Mouse (Mus musculus) stomach, embryonic 15.5 days (tissue): ENCODE measurements around the gene Gtf3c6. TPM values are rescaled to one million over a fixed set of nuclear protein-coding genes. Genes with fewer than 3 reads are reported as not detected.
A peak's percentile ranks its signal among the peaks of the same experiment; 100 is the strongest.

ENCODE experiments used
- ATAC-seq: fragments of 200-750 bp; cut with Nextera tagmentation; 2 replicates; pipeline ENCODE4 v1.8.0; 2017; ENCODE audit warnings: low read depth, moderate number of reproducible peaks, moderate TSS enrichment; ENCODE audit not compliant: insufficient read depth, low FRiP score
- H3K27ac ChIP-seq: fragments of 300-500 bp; sonication (generic); 2 replicates; pipeline ENCODE4 v1.5.1; 2015; ENCODE audit warnings: mild to moderate bottlenecking, inconsistent platforms
- H3K27me3 ChIP-seq: fragments of 300-500 bp; sonication (generic); replicated peaks from 2 replicates; pipeline ENCODE4 v1.6.1; 2015; ENCODE audit warnings: inconsistent platforms
- H3K36me3 ChIP-seq: fragments of 300-500 bp; sonication (generic); 2 replicates; pipeline ENCODE4 v1.6.1; 2015; ENCODE audit warnings: inconsistent platforms
- H3K4me1 ChIP-seq: fragments of 300-500 bp; sonication (generic); 2 replicates; pipeline ENCODE4 v1.6.1; 2015; ENCODE audit warnings: inconsistent platforms
- H3K4me2 ChIP-seq: fragments of 300-500 bp; sonication (generic); 2 replicates; pipeline ENCODE4 v1.6.1; 2015; ENCODE audit warnings: mild to moderate bottlenecking, inconsistent platforms
- H3K4me3 ChIP-seq: fragments of 300-500 bp; sonication (generic); replicated peaks from 2 replicates; pipeline ENCODE4 v1.5.1; 2015; ENCODE audit warnings: inconsistent platforms
- H3K9ac ChIP-seq: fragments of 300-500 bp; sonication (generic); 2 replicates; pipeline ENCODE4 v1.6.1; 2015; ENCODE audit warnings: inconsistent platforms
- H3K9me3 ChIP-seq: fragments of 300-500 bp; sonication (generic); 2 replicates; pipeline ENCODE4 v1.6.1; 2016; ENCODE audit warnings: inconsistent platforms
- WGBS: fragments of 180-500 bp; shearing (Covaris S2); methylation state at CpG from one replicate; pipeline ENCODE4 v1.1.7; 2015; 5-methylcytosine and 5-hydroxymethylcytosine counted together
- polyA plus RNA-seq: library from polyadenylated mRNA; unstranded; fragments of >200 nt; fragmentation: Nextera tagmentation; extraction: Ambion mirVana; gene quantifications from 2 replicates; pipeline ENCODE4 v1.2.1, GENCODE M21; 2015

Gtf3c6 gene
- polyA plus RNA-seq, 1 experiment from 2014 or later: 88.9 TPM

DNA sequence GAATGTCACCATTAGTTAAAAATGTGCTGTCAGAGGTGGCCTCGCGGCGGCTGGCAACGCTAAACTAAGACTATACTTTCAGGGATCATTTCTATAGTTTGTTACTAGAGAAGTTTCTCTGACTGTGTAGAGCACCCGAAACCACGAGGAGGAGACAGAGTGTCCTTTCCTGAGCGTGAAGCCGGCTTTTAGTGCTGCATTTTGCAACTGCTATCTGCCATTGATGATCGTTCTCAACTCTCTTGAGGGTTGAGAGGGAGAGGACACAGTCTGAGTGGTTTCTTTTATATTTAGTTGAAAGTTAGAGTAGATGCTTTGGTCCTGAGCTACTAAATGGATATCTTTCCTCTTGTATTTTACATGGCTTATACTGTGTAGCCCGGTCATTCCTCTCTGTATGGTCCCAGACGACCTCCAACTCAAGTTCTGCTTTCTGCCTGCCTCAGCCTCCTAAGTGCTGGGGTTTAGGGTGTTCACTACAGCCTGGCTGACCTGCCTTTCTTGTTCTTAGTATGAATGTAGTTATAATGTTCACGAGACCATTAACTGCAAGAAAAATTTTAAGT, 576 bp upstream of the Gtf3c6 start:
- Histone ChIP-seq H3K27ac (peak overlapping the region; percentile 95), H3K9ac (no peak overlapping the region), H3K9me3 (no peaks in the 10 kb centered on the region), H3K4me3 (peak overlapping the region; percentile 81; the same call in 1 of the 2 replicates), H3K4me1 (peaks cover 9% of the 10 kb centered on the region; the same call in 1 of the 2 replicates), H3K27me3 (no peaks in the 10 kb centered on the region), H3K4me2 (peak overlapping the region; percentile 87), H3K36me3 (peaks cover 3% of the 10 kb centered on the region)
- 1% methylated on average over 12 of the region's 12 CpGs for WGBS
- peak; percentile 82 for ATAC-seq

DNA sequence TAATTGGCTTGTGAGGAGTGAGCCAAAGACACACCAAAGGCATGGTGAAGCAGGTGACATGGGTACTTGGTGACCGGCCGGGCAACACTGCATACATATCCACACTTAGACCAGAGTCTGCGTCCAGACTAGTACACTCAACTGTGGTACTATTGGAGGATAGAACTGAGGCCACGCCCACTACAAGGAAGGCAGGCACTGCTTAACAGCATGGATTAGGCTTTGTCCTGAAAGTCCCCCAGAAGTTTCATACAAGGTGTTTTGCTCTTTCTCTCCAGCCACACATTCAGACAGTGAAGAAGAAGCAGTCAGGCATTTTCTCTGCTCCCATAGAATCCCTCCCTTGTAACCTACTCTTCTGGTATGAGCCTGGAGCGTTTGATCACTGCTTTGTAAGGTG, 1.2 kb downstream of the Gtf3c6 start:
- Histone ChIP-seq H3K27me3 (no peaks in the 10 kb centered on the region), H3K36me3 (peaks cover 8% of the 10 kb centered on the region), H3K9ac (peak overlapping the region; percentile 75; the same call in 1 of the 2 replicates), H3K4me3 (peak overlapping the region; percentile 81), H3K27ac (peak overlapping the region; percentile 95), H3K4me1 (peaks cover 9% of the 10 kb centered on the region; the same call in 1 of the 2 replicates), H3K4me2 (peak overlapping the region; percentile 87), H3K9me3 (no peaks in the 10 kb centered on the region)
- peak; percentile 79 for ATAC-seq
- 0% methylated on average over 5 of the region's 5 CpGs for WGBS

DNA sequence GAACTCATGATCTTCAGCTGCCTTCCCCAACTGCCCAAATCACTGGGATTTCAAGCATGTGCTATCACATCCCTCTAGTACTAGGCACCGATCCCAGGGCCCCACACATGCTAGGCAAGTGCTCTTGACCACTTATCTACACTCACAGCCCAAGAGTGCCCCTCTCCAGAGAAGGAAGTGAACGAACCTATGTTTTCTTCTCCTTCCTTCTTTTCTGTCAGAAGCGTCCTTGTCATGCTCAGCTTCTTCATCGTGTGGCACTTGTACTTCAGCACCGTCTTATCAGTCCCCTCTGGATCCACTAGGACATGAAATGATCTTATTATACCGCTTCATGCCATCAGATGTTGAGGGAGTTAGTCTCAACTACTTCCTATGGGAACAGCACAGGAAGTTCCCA, 6.9 kb downstream of the Gtf3c6 start:
- Histone ChIP-seq H3K9ac (no peak overlapping the region), H3K4me2 (no peak overlapping the region), H3K4me1 (no peaks in the 10 kb centered on the region), H3K9me3 (no peaks in the 10 kb centered on the region), H3K4me3 (no peak overlapping the region), H3K27ac (no peak overlapping the region), H3K36me3 (peaks cover 20% of the 10 kb centered on the region), H3K27me3 (no peaks in the 10 kb centered on the region)
- 79% methylated on average over 6 of the region's 6 CpGs for WGBS
- no peak for ATAC-seq

DNA sequence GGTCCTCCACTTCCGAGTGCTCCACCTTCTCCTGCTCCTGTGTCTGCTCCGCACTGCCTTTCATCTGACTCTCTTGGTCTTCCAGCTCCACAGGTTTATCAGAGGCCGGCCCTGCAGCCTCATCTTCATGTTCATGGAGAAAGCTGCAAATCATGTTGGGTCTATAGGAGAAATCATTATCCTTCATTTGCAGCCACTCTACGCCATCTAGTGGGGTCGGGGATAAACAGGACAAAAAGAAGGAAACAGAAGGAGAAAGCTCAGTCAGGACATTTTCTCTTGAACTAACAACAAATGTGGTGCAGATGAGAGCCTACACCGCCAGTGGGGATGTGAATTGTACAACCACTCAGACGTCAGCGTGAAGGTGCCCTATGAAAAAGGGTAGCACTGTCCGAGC, 8.3 kb downstream of the Gtf3c6 start:
- no peak overlapping the region for H3K9ac ChIP-seq
- H3K36me3 ChIP-seq: peaks cover 20% of the 10 kb centered on the region
- no peak for ATAC-seq
- WGBS: 84% methylated on average over 9 of the region's 9 CpGs
- no peak overlapping the region for H3K4me3 ChIP-seq
- no peaks in the 10 kb centered on the region for H3K4me1 ChIP-seq
- no peaks in the 10 kb centered on the region for H3K27me3 ChIP-seq
- no peak overlapping the region for H3K27ac ChIP-seq
- H3K9me3 ChIP-seq: no peaks in the 10 kb centered on the region
- H3K4me2 ChIP-seq: no peak overlapping the region

DNA sequence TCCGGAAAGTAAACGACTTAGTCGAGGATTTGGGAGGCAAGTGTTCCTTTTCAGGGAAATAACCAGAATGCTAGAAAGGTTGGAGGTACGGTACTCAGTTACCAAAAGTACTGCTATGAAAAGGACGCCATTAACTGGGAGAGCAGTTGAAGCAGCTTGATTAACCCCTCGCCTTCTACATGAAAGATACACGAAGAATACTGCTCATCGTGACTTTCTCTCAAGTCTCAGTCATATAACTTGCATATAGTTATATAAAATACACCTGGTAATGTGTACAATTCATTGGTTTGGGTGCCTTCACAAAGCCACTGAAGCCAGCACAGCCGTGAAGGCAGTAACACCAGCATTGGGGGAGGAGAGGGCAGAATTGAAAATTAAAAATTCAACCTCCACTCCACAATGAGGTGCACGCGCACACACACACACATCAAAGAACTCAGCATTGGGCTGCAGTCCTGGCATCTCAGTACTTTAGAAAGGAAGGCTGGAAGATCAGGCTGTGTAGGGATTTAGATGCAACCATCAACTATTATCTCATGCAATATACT, 10.7 kb downstream of the Gtf3c6 start:
- H3K4me1 ChIP-seq: no peaks in the 10 kb centered on the region
- no peaks in the 10 kb centered on the region for H3K9me3 ChIP-seq

DNA sequence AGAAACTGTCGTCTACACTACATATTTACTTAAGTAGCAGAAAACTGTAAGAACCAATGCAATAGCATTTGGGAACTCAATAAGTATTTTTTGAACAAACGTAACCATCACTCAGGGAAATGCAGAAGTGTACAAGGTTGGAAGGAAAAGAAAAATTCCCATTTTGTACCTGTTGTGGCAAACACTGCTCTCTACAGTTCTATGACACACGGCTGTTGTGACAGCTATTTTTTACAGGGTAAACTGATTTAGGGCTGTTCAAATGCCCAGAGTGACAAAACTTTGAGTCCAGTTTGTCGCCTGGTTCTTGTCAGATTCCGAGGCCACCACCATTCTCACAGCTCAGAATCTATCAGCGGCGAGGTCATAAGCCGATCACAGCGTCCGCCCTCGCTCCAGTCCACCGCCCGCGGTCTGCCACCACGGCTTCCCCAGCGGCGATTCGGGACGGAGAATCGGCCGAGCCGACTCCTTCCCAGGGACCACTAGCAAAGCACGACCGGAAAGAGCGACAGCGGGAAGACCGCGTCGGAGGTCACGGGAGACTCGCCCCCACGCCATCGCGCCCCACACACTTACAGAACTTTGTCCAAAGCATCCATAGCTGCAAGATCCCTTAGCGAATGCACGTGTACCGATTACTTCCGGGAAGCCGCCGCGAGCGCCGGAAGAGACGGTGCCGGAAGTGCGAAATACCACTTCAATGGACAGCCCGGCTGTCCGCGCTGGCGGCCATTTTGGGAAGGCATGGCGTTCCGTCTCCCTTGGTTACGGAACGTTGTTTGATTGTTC, 11.3 kb downstream of the Gtf3c6 start, which contains the start of gene Rpf2:
Gene Rpf2, minus strand, starts transcription at position 663 of the 792 bp plus-strand sequence.
- H3K36me3 ChIP-seq: peaks cover 15% of the 10 kb centered on the region; the same call in 1 of the 2 replicates
- no peaks in the 10 kb centered on the region for H3K9me3 ChIP-seq
- peak; percentile 88 for ATAC-seq
- H3K4me1 ChIP-seq: no peaks in the 10 kb centered on the region
- H3K27ac ChIP-seq: peak within 1 kb of the TSS; percentile 75
- H3K4me3 ChIP-seq: peak within 1 kb of the TSS; percentile 87
- H3K9ac ChIP-seq: peak within 1 kb of the TSS; percentile 53
- no peaks in the 10 kb centered on the region for H3K27me3 ChIP-seq
- under 1% methylated on average over 54 of the region's 54 CpGs for WGBS
- H3K4me2 ChIP-seq: peak within 1 kb of the TSS; percentile 69

More for the DNA sequence above, 10.7 kb downstream of the Gtf3c6 start:
- ATAC-seq: no peak
- Histone ChIP-seq H3K4me2 (peak overlapping the region; percentile 69), H3K27me3 (no peaks in the 10 kb centered on the region), H3K27ac (0 out of 2 replicates have a peak overlapping the region, but pooled peaks have one; percentile 54), H3K36me3 (peaks cover 20% of the 10 kb centered on the region; the same call in 1 of the 2 replicates), H3K4me3 (peak overlapping the region; percentile 87), H3K9ac (no peak overlapping the region)
- 30% methylated on average over 11 of the region's 11 CpGs for WGBS

DNA sequence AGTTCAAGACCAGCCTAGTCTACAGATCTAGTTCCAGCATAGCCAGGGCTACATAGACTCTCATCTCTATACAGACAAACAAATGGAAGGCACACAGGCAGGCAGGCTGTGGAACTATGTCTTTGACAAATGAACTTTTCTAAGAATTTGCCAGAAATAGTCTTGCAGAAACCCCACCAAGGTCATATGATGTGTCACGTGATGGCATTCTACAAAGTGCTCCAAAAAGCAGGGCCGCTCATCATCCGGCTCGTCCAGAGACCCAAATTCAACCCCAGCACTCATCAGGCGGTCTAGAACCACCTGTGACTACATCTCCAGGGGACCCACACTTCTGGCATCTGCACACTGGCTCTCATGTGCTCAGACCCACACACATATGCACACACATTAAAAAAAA, 20.1 kb downstream of the Gtf3c6 start:
- Histone ChIP-seq H3K27me3 (no peaks in the 10 kb centered on the region), H3K4me3 (no peak overlapping the region), H3K4me2 (no peak overlapping the region), H3K27ac (no peak overlapping the region), H3K4me1 (no peaks in the 10 kb centered on the region), H3K9me3 (no peaks in the 10 kb centered on the region), H3K9ac (no peak overlapping the region), H3K36me3 (peaks cover 26% of the 10 kb centered on the region)
- 88% methylated on average over 5 of the region's 5 CpGs for WGBS
- no peak for ATAC-seq

DNA sequence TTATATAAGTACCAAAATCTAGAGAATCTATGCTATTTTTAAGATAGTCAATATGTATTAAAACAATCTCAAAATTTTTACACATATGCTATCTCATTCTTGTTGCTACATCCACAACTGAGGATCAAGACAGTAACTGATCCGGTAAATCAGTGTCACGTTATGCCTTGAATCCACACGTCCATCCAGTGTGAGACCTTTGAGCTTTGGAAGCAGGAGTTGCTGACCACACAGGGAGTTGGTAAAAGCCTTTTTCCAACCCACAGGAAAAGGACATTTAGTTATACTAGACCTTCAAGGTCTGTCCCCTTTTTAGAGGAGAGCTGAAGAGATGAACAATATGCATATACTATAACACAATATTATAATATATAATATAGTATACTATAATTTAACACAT, 24.7 kb downstream of the Gtf3c6 start:
- H3K4me2 ChIP-seq: no peak overlapping the region
- no peak overlapping the region for H3K9ac ChIP-seq
- H3K4me3 ChIP-seq: no peak overlapping the region
- no peaks in the 10 kb centered on the region for H3K27me3 ChIP-seq
- no peak overlapping the region for H3K27ac ChIP-seq
- no peaks in the 10 kb centered on the region for H3K4me1 ChIP-seq
- no peak for ATAC-seq
- H3K36me3 ChIP-seq: peaks cover 32% of the 10 kb centered on the region
- 89% methylated on average over 3 of the region's 3 CpGs for WGBS
- H3K9me3 ChIP-seq: no peaks in the 10 kb centered on the region

DNA sequence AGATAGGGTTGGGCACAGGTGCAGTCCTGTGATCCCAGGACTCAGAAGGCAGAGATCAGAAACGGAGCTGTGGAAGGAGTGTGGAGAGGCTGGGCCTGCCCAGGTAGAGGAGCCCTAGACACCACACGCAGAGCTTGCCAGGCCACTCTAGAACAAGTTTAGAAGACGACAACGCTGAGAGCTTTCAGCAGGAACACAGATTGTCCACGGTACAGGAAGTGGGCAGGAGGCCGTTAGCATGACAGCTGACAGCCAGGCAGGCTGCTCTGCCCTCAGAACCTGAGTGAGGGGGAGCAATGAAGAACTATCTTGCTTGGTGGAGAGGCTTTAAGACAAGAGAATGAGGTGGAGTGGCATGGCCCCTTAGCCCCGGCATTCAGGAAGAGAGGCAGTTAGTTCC, 25.5 kb downstream of the Gtf3c6 start:
- ATAC-seq: no peak
- Histone ChIP-seq H3K9me3 (no peaks in the 10 kb centered on the region), H3K36me3 (peaks cover 24% of the 10 kb centered on the region), H3K9ac (no peak overlapping the region), H3K27ac (no peak overlapping the region), H3K4me2 (no peak overlapping the region), H3K4me3 (no peak overlapping the region), H3K27me3 (no peaks in the 10 kb centered on the region), H3K4me1 (no peaks in the 10 kb centered on the region)
- 75% methylated on average over 7 of the region's 7 CpGs for WGBS

DNA sequence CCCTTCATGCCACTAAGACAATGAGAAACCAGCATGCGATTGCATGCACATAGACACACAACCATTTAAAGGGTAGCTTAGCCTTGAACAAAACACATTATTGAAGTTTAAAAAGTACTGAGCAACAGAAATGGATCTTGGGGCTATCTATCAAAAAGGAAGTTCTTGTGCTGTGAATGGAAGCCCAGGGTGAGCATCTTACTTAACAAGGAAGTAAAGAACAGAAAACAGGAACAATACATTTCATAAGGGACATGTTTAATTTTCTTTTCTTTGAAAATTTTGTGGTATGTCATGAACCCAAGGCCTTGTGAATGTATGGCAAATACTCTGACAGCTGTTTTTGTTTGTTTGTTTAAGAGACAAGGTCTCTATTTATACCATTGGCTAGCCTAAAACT, 28.2 kb downstream of the Gtf3c6 start:
- no peak overlapping the region for H3K4me2 ChIP-seq
- H3K36me3 ChIP-seq: peaks cover 15% of the 10 kb centered on the region
- ATAC-seq: no peak
- no peaks in the 10 kb centered on the region for H3K4me1 ChIP-seq
- H3K27ac ChIP-seq: no peak overlapping the region
- H3K4me3 ChIP-seq: no peak overlapping the region
- WGBS: 92% methylated on average over 1 of the region's 1 CpGs
- no peak overlapping the region for H3K9ac ChIP-seq
- no peaks in the 10 kb centered on the region for H3K27me3 ChIP-seq
- H3K9me3 ChIP-seq: no peaks in the 10 kb centered on the region

DNA sequence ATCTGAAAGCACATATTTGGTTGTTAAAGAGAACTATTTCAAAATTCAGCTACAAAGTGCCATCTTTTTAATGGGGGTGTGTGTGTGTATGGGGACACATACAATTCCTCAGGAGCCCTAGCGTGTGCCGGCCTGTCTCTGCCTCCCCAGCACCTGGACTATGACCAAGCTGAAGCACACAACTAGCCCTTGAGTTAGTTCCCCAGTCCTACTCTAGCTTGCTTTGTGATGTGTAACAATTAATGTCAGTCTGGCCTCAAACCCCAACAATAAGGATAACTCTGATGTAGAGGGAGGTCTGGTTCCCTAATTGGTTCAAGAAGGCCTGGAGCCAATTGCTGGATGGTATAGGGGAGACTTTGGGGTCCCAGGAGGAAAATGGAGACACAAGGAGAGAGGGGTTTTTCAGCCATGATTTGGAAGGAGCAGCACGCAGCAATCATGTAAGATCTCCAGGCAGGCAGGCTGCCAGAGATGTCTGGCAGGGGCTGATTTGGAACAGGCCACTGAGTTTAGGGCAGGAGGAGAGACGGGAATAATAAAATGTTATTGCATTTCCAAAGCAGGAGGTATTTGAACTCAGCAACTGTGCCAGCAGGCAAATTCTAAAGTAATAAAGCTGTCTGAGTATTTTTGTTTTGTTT, 30.1 kb downstream of the Gtf3c6 start:
- Histone ChIP-seq H3K4me3 (no peak overlapping the region), H3K4me2 (no peak overlapping the region), H3K27ac (no peak overlapping the region), H3K27me3 (no peaks in the 10 kb centered on the region), H3K36me3 (peaks cover 27% of the 10 kb centered on the region), H3K9me3 (no peaks in the 10 kb centered on the region), H3K4me1 (no peaks in the 10 kb centered on the region), H3K9ac (no peak overlapping the region)
- 76% methylated on average over 4 of the region's 4 CpGs for WGBS
- ATAC-seq: no peak
